Comparison of ENCODE assay signal across 15 mouse cellular contexts in the genomic region with DNA sequence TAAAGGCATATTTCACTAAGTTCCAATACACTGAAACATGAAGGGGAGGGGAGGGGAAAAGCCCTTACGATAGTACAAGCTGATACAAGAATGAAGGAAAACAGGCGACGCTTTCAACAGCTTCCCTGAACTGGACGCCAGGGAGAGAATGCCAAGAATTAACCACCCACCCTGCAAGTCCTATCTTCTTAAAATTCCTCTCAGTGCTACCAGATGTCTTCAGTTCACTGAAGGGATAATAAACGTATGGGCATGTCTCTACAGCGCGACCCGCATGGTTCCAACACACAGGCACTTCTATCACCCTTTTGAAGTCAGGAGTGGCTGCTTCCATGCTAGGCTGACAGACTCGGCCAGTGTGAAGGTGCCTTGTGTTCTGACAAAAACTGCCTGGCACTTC.
DNase-seq lines count a peak whose midpoint lies in the region; ATAC-seq and TF ChIP-seq lines count a peak whose summit lies in the region.
"Had no signal": no experiment of that assay in that cellular context is flagged by ENCODE, and none has a peak within 500 bp of the region (broad histone marks: within the 10 kb centered on the region; RNA-seq: fewer than 3 reads in every experiment).

No protein-coding gene starts in this region.

- H3K27me3 ChIP-seq in heart, embryonic 11.5 days (ENCODE audit: control insufficient read depth, insufficient read depth, low read length): no peaks in the 10 kb centered on the region
- no peaks in the 10 kb centered on the region for H3K27me3 ChIP-seq in embryonic facial prominence, embryonic 13.5 days
- H3K27me3 ChIP-seq in cerebellum, adult 2 months (ENCODE audit: control insufficient read depth, insufficient read depth, low read length): no peaks in the 10 kb centered on the region
- H3K27me3 ChIP-seq: liver, embryonic 12.5 days had no signal

- intact Hi-C loops in heart, postnatal 14 days (cut with DNase I): no loop called here
- intact Hi-C loops in left cerebral cortex, postnatal 14 days (cut with DNase I): no loop called here

- peak overlapping the region; percentile 25 for H3K4me2 ChIP-seq in heart, embryonic 11.5 days
- no peak overlapping the region for H3K4me2 ChIP-seq in embryonic facial prominence, embryonic 13.5 days
- H3K4me2 ChIP-seq: liver, embryonic 12.5 days had no signal

- no peak overlapping the region for H3K4me3 ChIP-seq in heart, embryonic 11.5 days (ENCODE audit: low read depth, low read length)
- no peak overlapping the region for H3K4me3 ChIP-seq in embryonic facial prominence, embryonic 13.5 days
- H3K4me3 ChIP-seq in cerebellum, adult 2 months (replicated peaks; ENCODE audit: insufficient read depth, low read depth, low read length): no peak overlapping the region
- H3K4me3 ChIP-seq: liver, embryonic 12.5 days; megakaryocyte, embryonic 14.5 days had no signal

- no peaks in the 10 kb centered on the region for H3K9me3 ChIP-seq in heart, embryonic 11.5 days (replicated peaks; ENCODE audit: control insufficient read depth, low read length)
- no peaks in the 10 kb centered on the region for H3K9me3 ChIP-seq in embryonic facial prominence, embryonic 13.5 days
- H3K9me3 ChIP-seq: liver, embryonic 12.5 days; megakaryocyte, embryonic 14.5 days had no signal

- H3K9ac ChIP-seq in heart, embryonic 11.5 days (ENCODE audit: low read depth, low read length): no peak overlapping the region
- no peak overlapping the region for H3K9ac ChIP-seq in embryonic facial prominence, embryonic 13.5 days
- H3K9ac ChIP-seq: liver, embryonic 12.5 days had no signal

- H3K36me3 ChIP-seq in heart, embryonic 11.5 days (ENCODE audit: control insufficient read depth, insufficient read depth, low read length): peaks cover 6% of the 10 kb centered on the region; the same call in 1 of the 2 replicates
- no peaks in the 10 kb centered on the region for H3K36me3 ChIP-seq in embryonic facial prominence, embryonic 13.5 days
- H3K36me3 ChIP-seq: liver, embryonic 12.5 days had no signal

- DNase-seq in heart, postnatal 14 days: no peak
- peak; percentile 32 to 37 for DNase-seq in left cerebral cortex, postnatal 14 days (ENCODE audit: low spot score in 2 of 2)
- no peak for DNase-seq in left cerebral cortex, adult 18-20 months (ENCODE audit: low spot score in 2 of 2)
- DNase-seq in Muller cell, postnatal 12 days (ENCODE audit: inconsistent ontology term): peak; percentile 51
- DNase-seq in kidney, adult 11 months: no peak
- DNase-seq in cerebellum, adult 2 months: no peak
- DNase-seq: adrenal gland, postnatal 14 days; cerebellum, postnatal 36 days; kidney, adult 9 months; thymus, adult 18-20 months had no signal

- 15% methylated on average over 9 of the region's 9 CpGs for WGBS in heart, embryonic 11.5 days (ENCODE audit: insufficient replicate concordance)
- WGBS in embryonic facial prominence, embryonic 13.5 days: 37% methylated on average over 9 of the region's 9 CpGs
- WGBS in cerebellum, adult 2 months: 44% methylated on average over 9 of the region's 9 CpGs

- H3K4me1 ChIP-seq in heart, embryonic 11.5 days (ENCODE audit: control insufficient read depth, insufficient read depth, low read length): peaks cover 84% of the 10 kb centered on the region
- peaks cover 54% of the 10 kb centered on the region for H3K4me1 ChIP-seq in embryonic facial prominence, embryonic 13.5 days
- no peaks in the 10 kb centered on the region for H3K4me1 ChIP-seq in cerebellum, adult 2 months (ENCODE audit: control insufficient read depth, insufficient read depth, low read length)
- H3K4me1 ChIP-seq: liver, embryonic 12.5 days had no signal

- no peak for TF ChIP-seq CTCF in cerebellum, adult 2 months (IDR thresholded peaks at IDR 0.05; ENCODE audit: borderline replicate concordance, insufficient read depth, low read depth, low read length)

- no peak for TF ChIP-seq POLR2A in cerebellum, adult 2 months (IDR thresholded peaks at IDR 0.05; ENCODE audit: borderline replicate concordance, insufficient read depth, low read length)

- H3K27ac ChIP-seq in heart, embryonic 11.5 days (ENCODE audit: low read depth, low read length): peak overlapping the region; percentile 77
- peak overlapping the region; percentile 45; the same call in 1 of the 2 replicates for H3K27ac ChIP-seq in embryonic facial prominence, embryonic 13.5 days
- no peak overlapping the region for H3K27ac ChIP-seq in cerebellum, adult 2 months (ENCODE audit: insufficient read depth, low read length)
- H3K27ac ChIP-seq: hindbrain, postnatal 0 days; liver, embryonic 12.5 days had no signal

- ATAC-seq in heart, embryonic 11.5 days (replicated peaks; ENCODE audit: insufficient number of reproducible peaks, low FRiP score, low TSS enrichment): no peak; the same call in 1 of the 2 replicates
- no peak for ATAC-seq in embryonic facial prominence, embryonic 13.5 days (ENCODE audit: insufficient number of reproducible peaks, insufficient read depth, low FRiP score, low TSS enrichment, low read depth)
- ATAC-seq: hindbrain, postnatal 0 days; liver, embryonic 12.5 days had no signal

Comparison
In these comparisons a context has a peak if more than half of its experiments do, and no peak if none do; other contexts are left out.
1. DNase-seq: peak in left cerebral cortex, postnatal 14 days (2 of 2) and Muller cell, postnatal 12 days (single experiment); none in heart, postnatal 14 days (0 of 2), left cerebral cortex, adult 18-20 months (0 of 2), kidney, adult 11 months (single experiment) and cerebellum, adult 2 months (0 of 2).